Mouse (Mus musculus) cerebellum, adult 2 months (tissue): Measurements from ENCODE around the gene Slc15a4.

Source experiments
- CTCF ChIP-seq: fragments of 200-500 bp; IDR thresholded peaks from 2 replicates; pipeline ENCODE4 v1.5.1; 2011; ENCODE audit warnings: low read depth, mild to moderate bottlenecking, control low read depth, low read length, moderate library complexity, borderline replicate concordance; ENCODE audit not compliant: insufficient read depth
- POLR2A ChIP-seq: fragments of 200-500 bp; IDR thresholded peaks from 2 replicates; pipeline ENCODE4 v1.6.1; 2011; ENCODE audit warnings: low read length, control low read depth, borderline replicate concordance; ENCODE audit not compliant: insufficient read depth

- TF ChIP-seq CTCF: no peak
- TF ChIP-seq POLR2A: no peak
Measured at GRCm38 (mm10) chr5:127658257-127658656, 25.6 kb upstream of the Slc15a4 start.
